Mouse (Mus musculus) C2C12 (cell line): ENCODE measurements around the gene Hist1h2be. TPM values are rescaled to one million over a fixed set of nuclear protein-coding genes. Genes with fewer than 3 reads are reported as not detected.
"Not testable (repeated sequence)": the region's sequence is repeated elsewhere in the genome, so short reads cannot be mapped to it uniquely, and the experiment has no call there.

ENCODE experiments used
- H3K27me3 ChIP-seq: one replicate; pipeline ENCODE4 v1.6.1; 2011; ENCODE audit not compliant: control insufficient read depth, insufficient read depth, insufficient read length
- H3K36me3 ChIP-seq: one replicate; pipeline ENCODE4 v1.6.1; 2011; ENCODE audit not compliant: control insufficient read depth, insufficient read depth
- H3K4me3 ChIP-seq: one replicate; pipeline ENCODE4 v1.5.1; 2011; ENCODE audit warnings: mild to moderate bottlenecking, control low read depth; ENCODE audit not compliant: poor library complexity, insufficient read depth, severe bottlenecking
- H3K79me2 ChIP-seq: one replicate; pipeline ENCODE4 v1.6.1; 2011; ENCODE audit not compliant: control insufficient read depth, insufficient read depth
- H3K79me3 ChIP-seq: one replicate; pipeline ENCODE4 v1.6.1; 2011; ENCODE audit warnings: low read depth, control low read depth
- H3ac ChIP-seq: one replicate; pipeline ENCODE3; 2011; ENCODE audit warnings: low read depth; ENCODE audit not compliant: control insufficient read depth, insufficient read length
- CEBPB ChIP-seq: IDR thresholded peaks from one replicate; pipeline ENCODE4 v1.6.1; 2011; ENCODE audit warnings: low read depth, mild to moderate bottlenecking, control low read depth, moderate library complexity
- CTCF ChIP-seq: IDR thresholded peaks from one replicate; pipeline ENCODE4 v1.5.1; 2011; ENCODE audit not compliant: control insufficient read depth, insufficient read depth, insufficient read length
- FOSL1 ChIP-seq: IDR thresholded peaks from one replicate; pipeline ENCODE4 v1.8.0; 2011; ENCODE audit warnings: mild to moderate bottlenecking, low read length; ENCODE audit not compliant: poor library complexity, insufficient read depth, severe bottlenecking
- MAX ChIP-seq: IDR thresholded peaks from one replicate; pipeline ENCODE4 v1.6.1; 2011; ENCODE audit warnings: mild to moderate bottlenecking, control low read depth
- MYOD1 ChIP-seq: IDR thresholded peaks from one replicate; pipeline ENCODE4 v1.6.1; 2011; ENCODE audit warnings: low read depth; ENCODE audit not compliant: control insufficient read depth, insufficient read length
- MYOG ChIP-seq: IDR thresholded peaks from one replicate; pipeline ENCODE4 v1.6.1; 2011; ENCODE audit not compliant: control insufficient read depth, insufficient read length; ENCODE audit errors: extremely low read depth
- USF1 ChIP-seq: IDR thresholded peaks from one replicate; pipeline ENCODE4 v1.6.1; 2011; ENCODE audit warnings: low read depth, mild to moderate bottlenecking, control low read depth, moderate library complexity
- polyA plus RNA-seq: library from polyadenylated mRNA; unstranded; fragments of >200 nt; fragmentation: generic; extraction: Trizol; gene quantifications from one replicate; pipeline ENCODE4 v1.2.1, GENCODE M21; 2012; ENCODE audit warnings: missing spikeins

Gene Hist1h2be
- polyA plus RNA-seq, 1 experiment = 0.98 TPM

DNA sequence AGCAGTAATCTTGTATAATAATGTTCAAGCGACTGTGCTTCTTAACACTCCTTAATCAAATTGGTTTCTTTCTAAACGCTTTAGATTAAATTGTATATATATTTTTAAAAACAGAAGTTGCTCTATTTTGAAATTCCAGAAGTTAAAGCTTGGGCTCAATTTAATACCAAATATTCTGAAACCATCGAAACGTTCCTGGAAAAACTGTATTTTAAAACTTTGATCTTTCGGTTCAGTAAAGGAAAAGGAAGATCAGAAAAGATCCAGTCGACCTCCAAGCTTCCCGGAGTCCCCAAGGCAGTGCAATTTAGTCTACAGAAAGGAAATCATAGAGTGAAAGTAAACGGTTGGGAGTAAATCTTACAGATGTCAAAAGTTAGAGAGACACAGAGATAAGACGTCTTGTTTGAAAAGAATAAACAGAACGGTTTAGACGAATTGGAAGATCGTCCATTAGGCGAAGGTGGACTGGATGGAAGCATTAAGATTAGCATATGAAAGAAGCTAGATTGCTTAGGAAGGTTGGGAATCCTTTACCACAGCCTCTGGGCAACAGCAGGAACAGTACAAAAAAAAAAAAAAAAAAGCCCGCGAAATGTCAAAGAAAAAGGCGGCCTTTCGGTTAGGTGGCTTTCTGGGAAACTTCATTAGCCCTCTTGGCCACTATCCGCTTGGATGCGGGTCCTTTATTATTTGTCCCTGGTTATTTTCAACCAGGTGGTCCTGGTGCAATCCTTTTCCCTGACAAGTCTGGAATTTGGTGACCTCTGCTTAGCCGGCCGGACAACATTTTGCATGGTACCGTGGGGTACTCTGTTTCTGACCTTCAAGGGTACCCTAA is 34.6 kb downstream of the Hist1h2be start:
- Histone ChIP-seq H3ac (peak overlapping the region; percentile 36), H3K27me3 (no peaks in the 10 kb centered on the region), H3K79me3 (no peaks in the 10 kb centered on the region), H3K4me3 (no peak overlapping the region), H3K79me2 (no peaks in the 10 kb centered on the region), H3K36me3 (no peaks in the 10 kb centered on the region)
- no peak for TF ChIP-seq MAX
- TF ChIP-seq USF1 = no peak
- no peak for TF ChIP-seq CTCF
- TF ChIP-seq MYOG = no peak
- no peak for TF ChIP-seq MYOD1
- no peak for TF ChIP-seq CEBPB
- TF ChIP-seq FOSL1 = no peak

DNA sequence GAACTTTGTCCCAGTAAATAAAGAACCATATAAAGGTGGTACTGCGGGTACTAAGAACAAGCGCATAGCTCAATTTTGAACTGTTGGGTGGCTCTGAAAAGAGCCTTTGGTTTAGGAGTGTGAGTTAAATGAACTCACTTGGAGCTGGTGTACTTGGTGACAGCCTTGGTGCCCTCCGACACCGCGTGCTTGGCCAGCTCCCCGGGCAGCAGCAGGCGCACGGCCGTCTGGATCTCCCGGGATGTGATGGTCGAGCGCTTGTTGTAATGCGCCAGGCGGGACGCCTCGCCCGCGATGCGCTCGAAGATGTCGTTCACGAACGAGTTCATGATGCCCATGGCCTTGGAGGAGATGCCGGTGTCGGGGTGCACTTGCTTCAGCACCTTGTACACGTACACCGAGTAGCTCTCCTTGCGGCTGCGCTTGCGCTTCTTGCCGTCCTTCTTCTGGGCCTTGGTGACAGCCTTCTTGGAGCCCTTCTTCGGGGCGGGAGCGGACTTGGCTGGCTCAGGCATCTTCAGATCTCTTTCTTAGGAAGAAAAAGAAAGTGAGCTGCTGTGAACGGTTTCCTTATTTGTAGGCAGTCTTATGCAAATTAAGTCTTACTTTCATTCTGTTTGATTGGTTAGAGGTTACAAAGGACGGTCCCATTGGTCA is 35.4 kb downstream of the Hist1h2be start:
- not testable (repeated sequence) for H3K27me3 ChIP-seq, H3K79me2 ChIP-seq, H3K36me3 ChIP-seq, H3K79me3 ChIP-seq
- H3ac ChIP-seq = peak overlapping the region; percentile 82
- H3K4me3 ChIP-seq = peak overlapping the region; percentile 27

DNA sequence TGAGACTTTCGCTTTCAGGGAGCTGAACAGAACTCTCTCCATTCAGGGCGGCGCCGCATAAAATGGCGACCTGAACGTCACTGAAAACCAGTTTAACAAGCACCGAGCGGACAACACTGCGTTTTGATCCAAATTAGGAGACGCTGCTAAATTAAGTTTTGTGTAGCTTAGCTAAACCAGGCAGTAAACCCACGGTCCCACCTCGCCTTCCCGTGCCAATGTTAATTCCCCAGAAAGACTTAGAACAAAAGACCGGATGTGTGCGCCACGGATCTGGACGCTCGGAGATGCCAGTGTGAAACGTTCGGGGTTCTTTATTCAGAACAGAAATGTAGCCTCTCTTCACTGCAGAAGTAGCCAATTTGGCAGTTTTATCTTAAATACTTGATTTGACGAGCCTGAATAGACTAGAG is 35.9 kb downstream of the Hist1h2be start:
- Histone ChIP-seq H3K79me3 (no peaks in the 10 kb centered on the region), H3ac (peak overlapping the region; percentile 82), H3K27me3 (no peaks in the 10 kb centered on the region), H3K79me2 (no peaks in the 10 kb centered on the region), H3K4me3 (peak overlapping the region; percentile 27), H3K36me3 (no peaks in the 10 kb centered on the region)
- TF ChIP-seq MYOG (no peak), USF1 (no peak), MYOD1 (no peak), FOSL1 (no peak), CEBPB (no peak), MAX (no peak), CTCF (no peak)

DNA sequence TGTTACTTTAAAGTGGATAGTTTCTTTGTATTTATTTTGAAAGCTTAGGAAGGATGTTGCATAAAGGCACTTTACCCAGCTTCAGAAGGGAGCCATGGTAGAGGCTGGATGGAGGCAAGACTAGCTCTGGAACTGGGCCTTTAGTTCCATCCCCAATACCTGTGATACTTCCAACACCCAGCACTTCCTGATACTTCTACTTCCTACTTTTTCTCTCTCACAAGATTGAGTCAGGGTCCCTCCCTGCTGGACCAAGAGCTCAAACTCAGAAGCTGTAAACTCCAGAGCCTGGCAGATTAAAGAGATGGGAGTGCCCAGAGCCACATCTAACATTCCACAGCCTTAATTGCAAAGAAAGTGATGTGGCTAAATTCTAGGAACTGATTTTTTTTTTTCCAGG is 36.6 kb downstream of the Hist1h2be start:
- peak overlapping the region; percentile 27 for H3K4me3 ChIP-seq
- no peaks in the 10 kb centered on the region for H3K36me3 ChIP-seq
- TF ChIP-seq MYOG (no peak), MYOD1 (no peak), USF1 (no peak)
- no peaks in the 10 kb centered on the region for H3K79me2 ChIP-seq
- no peaks in the 10 kb centered on the region for H3K27me3 ChIP-seq
- peak overlapping the region; percentile 14 for H3ac ChIP-seq
- H3K79me3 ChIP-seq = no peaks in the 10 kb centered on the region

DNA sequence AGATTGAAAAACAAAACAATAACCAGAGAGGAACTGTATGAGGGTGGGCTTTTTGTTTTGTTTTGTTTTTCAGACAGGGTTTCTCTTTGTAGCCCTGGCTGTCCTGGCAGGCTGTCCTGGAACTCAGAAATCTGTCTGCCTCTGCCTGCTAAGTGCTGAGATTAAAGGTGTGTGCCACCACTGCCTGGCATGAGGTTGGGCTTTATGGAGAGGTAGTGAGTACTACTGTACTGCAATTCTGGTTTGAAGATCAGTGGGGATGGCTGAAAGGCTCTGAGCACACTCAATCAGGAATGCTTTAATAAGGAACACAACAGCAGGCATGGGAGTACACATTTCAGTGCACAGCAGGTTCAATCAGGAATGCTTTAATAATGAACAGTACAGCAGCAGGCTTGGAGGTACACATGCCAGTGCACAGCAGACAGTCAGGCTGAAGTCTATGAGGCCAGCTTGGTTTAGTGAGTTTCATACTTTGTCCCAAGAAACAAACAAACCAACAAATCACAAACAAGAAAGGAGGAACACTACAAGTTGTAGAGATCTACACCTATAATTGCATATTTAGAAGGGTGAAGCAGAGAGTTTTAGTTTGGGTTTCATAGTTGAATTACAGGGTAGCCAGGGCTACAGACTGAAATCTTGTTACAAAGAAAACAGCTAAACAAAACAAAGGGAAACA is 37.4 kb downstream of the Hist1h2be start:
- H3K36me3 ChIP-seq = no peaks in the 10 kb centered on the region
- H3K79me2 ChIP-seq = no peaks in the 10 kb centered on the region
- peak overlapping the region; percentile 55 for H3ac ChIP-seq
- no peaks in the 10 kb centered on the region for H3K27me3 ChIP-seq
- H3K4me3 ChIP-seq = no peak overlapping the region
- H3K79me3 ChIP-seq = no peaks in the 10 kb centered on the region
- TF ChIP-seq MYOG (no peak), MAX (no peak), USF1 (no peak), FOSL1 (no peak)

DNA sequence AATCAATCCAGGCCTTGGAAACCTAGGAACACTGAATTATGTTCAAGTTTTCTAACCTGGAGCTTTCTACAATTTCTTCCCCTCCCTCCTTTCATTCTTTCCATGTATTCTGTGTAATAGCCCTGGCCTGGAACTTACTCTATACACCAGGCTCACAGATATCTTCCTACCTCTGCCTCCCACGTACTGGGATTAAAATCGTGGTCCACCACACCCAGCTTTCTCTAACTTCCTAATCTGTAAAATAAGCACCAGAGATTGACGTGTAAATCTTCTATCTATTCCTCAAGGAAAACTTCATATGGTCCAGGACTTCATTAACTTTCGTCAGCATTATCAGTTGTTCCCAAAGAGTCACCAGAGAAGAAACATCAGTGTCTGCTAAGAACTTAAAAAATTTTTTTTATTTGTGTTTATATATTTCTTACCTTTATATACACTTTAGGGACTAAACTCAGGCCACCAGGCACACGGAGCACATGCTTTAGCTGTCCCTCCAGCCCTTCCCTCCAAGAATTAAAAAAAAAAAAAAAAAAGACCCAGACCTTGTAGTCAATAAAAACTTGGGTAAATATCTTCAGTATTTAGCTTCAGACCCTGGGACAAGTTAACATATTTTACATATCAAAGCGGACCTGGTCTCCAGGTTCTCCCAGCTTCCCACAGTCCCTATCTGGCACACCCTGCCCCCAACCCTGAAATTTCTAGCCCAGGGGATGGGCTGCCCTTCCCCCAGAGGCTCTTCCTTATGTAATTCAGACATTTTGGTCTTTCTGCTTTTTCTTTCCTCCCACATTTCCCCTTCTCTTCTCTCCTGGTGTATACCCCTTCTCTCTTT is 38.5 kb downstream of the Hist1h2be start:
- peak overlapping the region; percentile 22 for H3K4me3 ChIP-seq
- H3K79me2 ChIP-seq = no peaks in the 10 kb centered on the region
- TF ChIP-seq MYOG = no peak
- no peak for TF ChIP-seq CEBPB
- TF ChIP-seq FOSL1 = no peak
- no peak overlapping the region for H3ac ChIP-seq
- no peaks in the 10 kb centered on the region for H3K79me3 ChIP-seq
- no peaks in the 10 kb centered on the region for H3K36me3 ChIP-seq
- no peaks in the 10 kb centered on the region for H3K27me3 ChIP-seq
